Mouse (Mus musculus) forebrain, postnatal 0 days (tissue): ENCODE data around the gene Dzip1. TPM values are rescaled to one million over a fixed set of nuclear protein-coding genes. Genes with fewer than 3 reads are reported as not detected.

ENCODE experiments used
- ATAC-seq: fragments of 200-750 bp; cut with Nextera tagmentation; 2 replicates; pipeline ENCODE4 v1.8.0; 2017; ENCODE audit warnings: mild to moderate bottlenecking, moderate library complexity
- DNase-seq: peaks from one replicate; pipeline ENCODE4 v3.0.0-alpha.2; 2015
- H3K27ac ChIP-seq: fragments of 300-500 bp; sonication (generic); 2 replicates; pipeline ENCODE4 v1.5.1; 2014; ENCODE audit warnings: low read depth, mild to moderate bottlenecking, antibody characterized with exemption, low read length, moderate library complexity, mixed read lengths
- H3K27me3 ChIP-seq: fragments of 300-500 bp; sonication (generic); 2 replicates; pipeline ENCODE4 v1.6.1; 2014; ENCODE audit warnings: mild to moderate bottlenecking, low read length, mixed read lengths; ENCODE audit not compliant: insufficient read depth
- H3K36me3 ChIP-seq: fragments of 300-500 bp; sonication (generic); 2 replicates; pipeline ENCODE4 v1.6.1; 2014; ENCODE audit warnings: mild to moderate bottlenecking, moderate library complexity; ENCODE audit not compliant: insufficient read depth
- H3K4me1 ChIP-seq: fragments of 300-500 bp; sonication (generic); 2 replicates; pipeline ENCODE4 v1.6.1; 2014; ENCODE audit warnings: antibody characterized with exemption; ENCODE audit not compliant: insufficient read depth
- H3K4me2 ChIP-seq: fragments of 300-500 bp; sonication (generic); 2 replicates; pipeline ENCODE4 v1.6.1; 2014; ENCODE audit warnings: low read depth, mild to moderate bottlenecking, moderate library complexity
- H3K4me3 ChIP-seq: fragments of 300-500 bp; sonication (generic); 2 replicates; pipeline ENCODE4 v1.5.1; 2014; ENCODE audit warnings: low read depth, low read length, mixed read lengths
- H3K9ac ChIP-seq: fragments of 300-500 bp; sonication (generic); 2 replicates; pipeline ENCODE4 v1.6.1; 2014; ENCODE audit warnings: mild to moderate bottlenecking
- H3K9me3 ChIP-seq: fragments of 300-500 bp; sonication (generic); 2 replicates; pipeline ENCODE4 v1.6.1; 2016; ENCODE audit warnings: low read length
- CTCF ChIP-seq: sonication (generic); IDR thresholded peaks from 2 replicates; pipeline ENCODE4 v1.5.1; 2016; ENCODE audit warnings: antibody characterized with exemption, control low read depth, low read depth
- WGBS: fragments of 180-500 bp; shearing (Covaris S2); extraction: QIAGEN DNeasy Blood & Tissue Kit; methylation state at CpG from one replicate; pipeline ENCODE4 v1.1.7; 2014; 5-methylcytosine and 5-hydroxymethylcytosine counted together
- polyA plus RNA-seq: library from polyadenylated mRNA; unstranded; fragments of >200 nt; fragmentation: Nextera tagmentation; extraction: Ambion mirVana; gene quantifications from 2 replicates; pipeline ENCODE4 v1.2.1, GENCODE M21; 2015
- total RNA-seq: library from RNA; depleted of rRNA; stranded (reverse); fragments of >200 nt; gene quantifications from 2 replicates; pipeline ENCODE4 v1.2.3, GENCODE M21; 2014

Dzip1 gene
- total and polyA plus RNA-seq, 2 experiments from 2014 or later = 48.2 to 205 TPM

GRCm38 (mm10) chr14:118850011-118850695, 75.1 kb downstream of the Dzip1 start:
- H3K27me3 ChIP-seq = peaks cover 3% of the 10 kb centered on the region; the same call in 1 of the 2 replicates
- H3K4me1 ChIP-seq = 0 out of 2 replicates have a peak, but pooled peaks cover 3% of the 10 kb centered on the region
- DNase-seq (no peak), ATAC-seq (no peak)
- H3K9me3 ChIP-seq = no peaks in the 10 kb centered on the region
- no peak overlapping the region for H3K27ac ChIP-seq
- H3K36me3 ChIP-seq = no peaks in the 10 kb centered on the region
- WGBS = 70% methylated on average over 11 of the region's 11 CpGs
- no peak for TF ChIP-seq CTCF
- no peak overlapping the region for H3K4me2 ChIP-seq
- no peak overlapping the region for H3K9ac ChIP-seq
- H3K4me3 ChIP-seq = no peak overlapping the region

GRCm38 (mm10) chr14:118848171-118848570, 77.1 kb downstream of the Dzip1 start:
- TF ChIP-seq CTCF = no peak
- DNase-seq = no peak

GRCm38 (mm10) chr14:118846834-118847233, 78.4 kb downstream of the Dzip1 start:
- 97% methylated on average over 10 of the region's 10 CpGs for WGBS
- TF ChIP-seq CTCF = no peak
- DNase-seq (no peak), ATAC-seq (no peak)
- Histone ChIP-seq H3K36me3 (no peaks in the 10 kb centered on the region), H3K9me3 (no peaks in the 10 kb centered on the region), H3K27me3 (no peaks in the 10 kb centered on the region), H3K9ac (no peak overlapping the region), H3K4me1 (no peaks in the 10 kb centered on the region), H3K27ac (no peak overlapping the region), H3K4me3 (no peak overlapping the region), H3K4me2 (no peak overlapping the region)

More at GRCm38 (mm10) chr14:118848171-118848570, 77.1 kb downstream of the Dzip1 start:
- peaks cover 3% of the 10 kb centered on the region; the same call in 1 of the 2 replicates for H3K27me3 ChIP-seq
- H3K4me1 ChIP-seq = no peaks in the 10 kb centered on the region
- H3K9ac ChIP-seq = no peak overlapping the region
- no peaks in the 10 kb centered on the region for H3K9me3 ChIP-seq
- no peak for ATAC-seq
- no peaks in the 10 kb centered on the region for H3K36me3 ChIP-seq
- H3K27ac ChIP-seq = no peak overlapping the region
- 87% methylated on average over 7 of the region's 7 CpGs for WGBS
- no peak overlapping the region for H3K4me3 ChIP-seq
- no peak overlapping the region for H3K4me2 ChIP-seq

- no peaks in the 10 kb centered on the region for H3K9me3 ChIP-seq
- no peaks in the 10 kb centered on the region for H3K36me3 ChIP-seq
- ATAC-seq (no peak), DNase-seq (no peak)
- no peak for TF ChIP-seq CTCF
- H3K4me2 ChIP-seq = no peak overlapping the region
- H3K4me1 ChIP-seq = no peaks in the 10 kb centered on the region
- H3K9ac ChIP-seq = no peak overlapping the region
- no peak overlapping the region for H3K27ac ChIP-seq
- no peak overlapping the region for H3K4me3 ChIP-seq
- 90% methylated on average over 3 of the region's 3 CpGs for WGBS
- H3K27me3 ChIP-seq = no peaks in the 10 kb centered on the region
These were observed 82.9 kb downstream of the Dzip1 start for GRCm38 (mm10) chr14:118842353-118842752.

GRCm38 (mm10) chr14:118840027-118840426, 85.2 kb downstream of the Dzip1 start:
- Histone ChIP-seq H3K4me1 (no peaks in the 10 kb centered on the region), H3K27ac (no peak overlapping the region), H3K4me3 (no peak overlapping the region), H3K36me3 (no peaks in the 10 kb centered on the region), H3K9me3 (no peaks in the 10 kb centered on the region), H3K4me2 (no peak overlapping the region), H3K9ac (no peak overlapping the region), H3K27me3 (no peaks in the 10 kb centered on the region)
- peak; percentile 16; the same call in 1 of the 2 replicates for ATAC-seq
- no peak for TF ChIP-seq CTCF
- DNase-seq = no peak
- 96% methylated on average over 1 of the region's 1 CpGs for WGBS

GRCm38 (mm10) chr14:118839416-118839815, 85.8 kb downstream of the Dzip1 start:
- H3K4me3 ChIP-seq = no peak overlapping the region
- H3K36me3 ChIP-seq = no peaks in the 10 kb centered on the region
- H3K27me3 ChIP-seq = no peaks in the 10 kb centered on the region
- H3K4me2 ChIP-seq = no peak overlapping the region
- ATAC-seq (no peak), DNase-seq (no peak)
- H3K27ac ChIP-seq = no peak overlapping the region
- WGBS = 50% methylated on average over 5 of the region's 5 CpGs
- TF ChIP-seq CTCF = no peak
- H3K4me1 ChIP-seq = no peaks in the 10 kb centered on the region
- H3K9me3 ChIP-seq = no peaks in the 10 kb centered on the region
- no peak overlapping the region for H3K9ac ChIP-seq

- H3K36me3 ChIP-seq = no peaks in the 10 kb centered on the region
- WGBS = 79% methylated on average over 8 of the region's 8 CpGs
- no peak for TF ChIP-seq CTCF
- H3K27ac ChIP-seq = no peak overlapping the region
- no peaks in the 10 kb centered on the region for H3K4me1 ChIP-seq
- H3K4me3 ChIP-seq = no peak overlapping the region
- no peak for DNase-seq
- H3K9ac ChIP-seq = no peak overlapping the region
- no peak for ATAC-seq
- H3K4me2 ChIP-seq = no peak overlapping the region
- H3K9me3 ChIP-seq = no peaks in the 10 kb centered on the region
- no peaks in the 10 kb centered on the region for H3K27me3 ChIP-seq
These were observed 86.6 kb downstream of the Dzip1 start for GRCm38 (mm10) chr14:118838556-118839120.
